Mouse (Mus musculus): ENCODE results near the gene Krt90. TPM values are rescaled to one million over a fixed set of nuclear protein-coding genes. Genes with fewer than 3 reads are reported as not detected.

Krt90 gene
- polyA plus RNA-seq (2017; shearing (Covaris generic)): not detected

DNA sequence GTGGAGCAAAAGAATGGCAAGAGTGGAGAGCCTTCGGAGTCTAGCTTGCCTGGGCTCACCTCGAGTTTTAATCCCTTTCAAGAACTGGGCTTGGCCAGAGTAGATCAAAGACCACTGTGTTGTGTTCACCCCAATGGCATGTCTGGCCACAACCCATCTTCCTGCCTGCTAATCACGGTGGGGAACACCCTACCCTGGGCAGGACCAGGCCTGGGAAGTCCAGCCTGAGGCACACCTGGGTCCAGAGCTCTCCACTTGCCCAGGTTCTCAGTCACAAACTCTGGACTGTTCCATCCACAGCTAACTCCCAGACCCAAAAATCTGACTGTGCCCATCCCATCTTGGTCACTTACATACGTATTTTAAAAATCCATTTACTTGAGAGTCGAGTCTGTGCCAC, at the start of gene Krt90:
Gene Krt90, minus strand, starts transcription at position 101 of the 400 bp plus-strand sequence.

DNA sequence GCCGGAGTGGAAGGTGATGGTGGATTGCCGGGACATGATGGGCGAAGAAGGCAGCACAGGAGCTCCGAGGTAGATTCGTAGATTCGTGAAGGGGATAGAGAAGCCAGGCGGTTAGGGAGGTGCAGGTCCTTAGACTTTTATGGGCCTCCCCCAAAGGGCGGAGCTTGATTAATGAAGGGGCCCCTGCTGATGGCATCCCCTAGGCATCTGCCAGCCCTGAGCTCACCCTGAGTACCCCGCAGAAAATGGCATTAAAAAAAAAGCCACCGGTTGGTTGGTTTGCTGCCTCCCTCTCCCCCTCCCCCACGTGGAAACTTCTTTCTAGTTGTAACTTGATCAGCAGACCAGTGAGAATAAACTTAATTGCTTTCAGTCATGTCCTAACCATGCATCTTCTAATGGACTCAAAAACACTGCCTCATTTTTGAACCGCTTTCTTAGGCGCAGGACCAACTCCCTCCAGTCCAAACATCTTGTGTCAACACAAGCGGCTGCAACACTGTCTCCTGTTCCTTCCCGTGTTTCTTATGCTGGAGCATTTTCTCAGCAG, 11.1 kb upstream of the Krt90 start, which contains the start of gene Krt75:
Gene Krt75, minus strand, starts transcription at position 109 of the 550 bp plus-strand sequence.

DNA sequence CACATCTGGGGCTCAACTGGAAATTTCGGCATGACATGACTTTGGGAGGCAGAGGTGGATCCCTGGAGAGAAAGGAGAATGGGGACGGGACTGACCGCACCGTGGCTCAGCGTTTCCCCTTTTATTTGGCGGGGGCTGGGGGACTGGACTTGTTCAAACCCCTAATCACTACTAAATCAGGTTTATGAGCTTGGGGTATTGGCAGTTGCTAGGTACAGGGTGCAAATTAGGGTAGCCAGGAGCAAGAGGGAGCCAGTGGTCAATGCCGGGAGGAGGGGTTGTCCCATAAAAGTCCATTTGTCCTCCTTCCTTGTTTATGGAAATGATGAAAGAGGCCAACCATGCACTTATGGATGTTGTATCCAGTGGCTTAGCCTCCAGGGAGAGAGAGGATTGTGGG, 12.2 kb downstream of the Krt90 start, which contains the start of gene Krt82:
Gene Krt82, minus strand, starts transcription at position 101 of the 400 bp plus-strand sequence.

DNA sequence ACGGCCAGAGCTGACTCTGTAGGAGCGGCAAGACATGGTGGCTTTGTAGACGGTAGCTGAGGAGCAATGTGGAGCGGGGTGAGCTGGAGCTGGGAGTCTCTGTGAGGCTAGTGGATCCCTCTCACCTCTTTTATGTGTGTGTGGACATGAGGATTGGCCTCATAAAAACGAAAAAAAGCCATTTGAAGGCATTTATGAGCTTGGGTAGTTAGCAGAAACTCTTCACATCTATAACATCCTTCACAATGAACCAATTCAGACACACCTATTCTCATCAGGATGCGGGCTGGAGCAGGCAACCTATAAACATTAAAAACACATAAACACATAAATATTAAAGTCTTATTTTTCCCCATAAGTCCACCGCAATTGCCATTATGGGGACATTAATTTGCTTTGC, 30.0 kb downstream of the Krt90 start, which contains the start of gene Krt84:
Gene Krt84, minus strand, starts transcription at position 101 of the 400 bp plus-strand sequence.

DNA sequence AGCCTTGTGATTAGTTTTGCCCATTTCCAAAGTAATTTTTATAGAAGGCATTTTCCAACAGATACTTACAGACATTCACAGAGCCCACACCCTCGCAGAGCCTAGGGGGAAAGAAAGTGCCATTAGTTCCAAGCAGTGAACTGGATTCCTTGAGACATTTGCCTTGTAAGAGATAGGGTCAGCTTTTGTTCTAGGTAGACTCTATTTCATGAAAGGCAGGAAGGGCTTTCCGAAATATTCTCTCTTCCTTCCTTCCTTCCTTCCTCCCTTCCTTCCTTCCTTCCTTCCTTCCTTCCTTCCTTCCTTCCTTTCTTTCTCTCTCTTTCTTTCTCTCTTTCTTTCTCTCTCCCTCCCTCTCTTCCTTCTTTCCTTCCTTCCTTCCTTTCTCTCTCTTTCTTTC, 45.6 kb downstream of the Krt90 start, which contains the start of gene Gm49425:
Gene Gm49425, minus strand, starts transcription at position 101 of the 400 bp plus-strand sequence.

Other genes starting within 250 kb of the Krt90 start
- 0.06 TPM for gene Krt80, start 192.8 kb downstream of the Krt90 start, polyA plus RNA-seq (2017; shearing (Covaris generic))
- gene Krt7, start 151.9 kb downstream of the Krt90 start, polyA plus RNA-seq (2017; shearing (Covaris generic)): 0.07 TPM
- gene Krt87, start 124.1 kb downstream of the Krt90 start, polyA plus RNA-seq (2017; shearing (Covaris generic)): 0.16 TPM
- not detected for gene Krt88, start 115.2 kb downstream of the Krt90 start, polyA plus RNA-seq (2017; shearing (Covaris generic))
- gene Krt81, start 99.2 kb downstream of the Krt90 start, polyA plus RNA-seq (2017; shearing (Covaris generic)): not detected
- gene Krt86, start 89.5 kb downstream of the Krt90 start, polyA plus RNA-seq (2017; shearing (Covaris generic)): not detected
- 2.7 TPM for gene Krt83, start 71.4 kb downstream of the Krt90 start, polyA plus RNA-seq (2017; shearing (Covaris generic))
- not detected for gene Gm49425, start 45.7 kb downstream of the Krt90 start, polyA plus RNA-seq (2017; shearing (Covaris generic))
- gene Krt84, start 30.1 kb downstream of the Krt90 start, polyA plus RNA-seq (2017; shearing (Covaris generic)): 0.14 TPM
- not detected for gene Krt82, start 12.3 kb downstream of the Krt90 start, polyA plus RNA-seq (2017; shearing (Covaris generic))
- gene Krt75, start 11.0 kb upstream of the Krt90 start, polyA plus RNA-seq (2017; shearing (Covaris generic)): 0.18 TPM
- gene Gm5414, start 65.2 kb upstream of the Krt90 start, polyA plus RNA-seq (2017; shearing (Covaris generic)): not detected
- not detected for gene Gm5478, start 84.4 kb upstream of the Krt90 start, polyA plus RNA-seq (2017; shearing (Covaris generic))
- not detected for gene Krt6b, start 117.3 kb upstream of the Krt90 start, polyA plus RNA-seq (2017; shearing (Covaris generic))
- not detected for gene Krt6a, start 131.4 kb upstream of the Krt90 start, polyA plus RNA-seq (2017; shearing (Covaris generic))
- gene Krt5, start 149.9 kb upstream of the Krt90 start, polyA plus RNA-seq (2017; shearing (Covaris generic)): not detected
- not detected for gene Krt71, start 180.2 kb upstream of the Krt90 start, polyA plus RNA-seq (2017; shearing (Covaris generic))
- gene Krt72, start 223.5 kb upstream of the Krt90 start, polyA plus RNA-seq (2017; shearing (Covaris generic)): not detected
- gene Krt73, start 239.4 kb upstream of the Krt90 start, polyA plus RNA-seq (2017; shearing (Covaris generic)): not detected

Data from CD4-positive, CD25-positive, alpha-beta regulatory T cell (primary cell).